Mouse (Mus musculus) cerebellum, adult 9-11 months (tissue): Measurements from ENCODE around the gene Agrp.

Experiments used
- DNase-seq: peaks from one replicate; pipeline ENCODE4 v3.0.0; 2022

The Agrp gene

DNA sequence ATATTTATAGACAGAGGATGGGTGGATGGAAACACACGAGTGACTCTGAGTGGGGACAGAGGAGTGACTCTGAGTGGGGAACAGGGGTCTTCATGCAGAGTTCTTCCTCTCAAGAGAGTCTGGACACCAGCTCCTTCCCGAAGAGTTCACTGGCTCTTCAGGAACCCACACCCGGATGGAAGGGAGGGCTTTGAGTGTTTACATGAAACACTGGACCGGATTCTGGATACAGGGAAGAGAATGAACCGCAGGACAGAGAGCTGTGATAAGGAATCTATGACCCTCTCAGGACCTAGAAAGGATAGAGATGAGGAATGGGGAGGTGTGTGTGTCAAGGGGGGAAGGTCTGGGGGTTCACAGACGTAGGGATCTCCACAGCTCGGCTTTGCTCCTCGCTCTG lies 119.8 kb downstream of the Agrp start:
- no peak for DNase-seq
